Mouse (Mus musculus) adrenal gland, postnatal 10 days (tissue): ENCODE data around the gene Pcsk4. TPM values are rescaled to one million over a fixed set of nuclear protein-coding genes. Genes with fewer than 3 reads are reported as not detected.
"Not testable (repeated sequence)": the region's sequence is repeated elsewhere in the genome, so short reads cannot be mapped to it uniquely, and the experiment has no call there.

ENCODE experiments used
- DNase-seq: peaks from one replicate; pipeline ENCODE4 v3.0.0; 2021; ENCODE audit warnings: mixed read lengths
- total RNA-seq, 2 experiments: library from RNA; stranded (reverse); gene quantifications; 2 replicates each; pipeline ENCODE4 v1.2.3; 2021

The Pcsk4 gene
- total RNA-seq, 2 experiments from 2014 or later: 4.1 to 7.6 TPM

DNA sequence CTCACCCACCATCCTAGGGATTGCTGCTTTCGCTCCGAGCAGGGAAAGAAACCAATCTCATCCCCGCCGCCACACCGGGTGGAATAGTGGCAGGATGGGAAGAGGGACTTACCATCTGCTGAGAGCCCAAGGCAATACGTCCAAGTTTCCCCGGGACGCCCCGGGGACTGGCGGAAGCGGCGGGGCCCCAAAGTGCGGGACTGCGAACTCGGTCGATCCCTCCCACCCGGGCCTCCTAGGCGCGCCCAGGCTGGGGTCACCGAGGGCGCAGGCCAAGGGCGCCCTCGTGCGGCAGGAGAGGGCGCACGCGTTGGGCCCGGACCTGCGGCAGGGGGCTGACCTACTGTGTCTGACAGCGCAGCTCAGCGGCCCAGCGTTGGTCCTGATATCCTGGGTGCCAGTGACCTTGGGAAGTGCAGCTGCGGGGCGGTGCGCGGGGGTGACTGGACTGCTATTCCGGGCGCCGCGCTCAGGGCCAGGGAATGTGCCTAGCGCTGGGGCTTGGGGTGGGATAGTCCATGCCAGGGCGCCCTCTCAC, 19.0 kb upstream of the Pcsk4 start, which contains the start of gene Adamtsl5:
Adamtsl5 (minus strand) TSS at position 169 of the 538 bp plus-strand sequence.
- DNase-seq: peak; percentile 72

DNA sequence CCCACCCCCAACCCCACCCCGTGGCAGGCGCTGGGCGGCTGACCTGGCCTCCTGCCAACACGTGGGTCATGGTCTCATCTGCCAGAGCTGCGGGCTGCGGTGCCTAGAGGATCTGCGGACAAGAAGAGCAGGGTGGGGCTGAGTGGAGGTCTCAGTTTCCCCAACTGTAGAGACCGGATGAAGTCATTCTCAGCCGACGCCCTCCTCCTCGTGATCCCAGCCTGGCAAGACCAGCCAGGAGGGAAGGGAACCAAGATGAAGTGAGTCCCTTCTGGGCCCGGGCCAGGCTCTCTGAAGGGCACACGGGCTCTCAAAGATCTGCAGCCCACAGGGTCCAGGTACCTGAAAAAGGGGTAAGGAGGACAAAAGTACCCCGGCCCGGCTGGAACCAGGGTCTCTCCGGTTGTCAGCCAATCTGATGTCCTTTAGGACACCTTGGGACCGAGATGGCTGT, 18.2 kb upstream of the Pcsk4 start:
- peak; percentile 23 for DNase-seq

DNA sequence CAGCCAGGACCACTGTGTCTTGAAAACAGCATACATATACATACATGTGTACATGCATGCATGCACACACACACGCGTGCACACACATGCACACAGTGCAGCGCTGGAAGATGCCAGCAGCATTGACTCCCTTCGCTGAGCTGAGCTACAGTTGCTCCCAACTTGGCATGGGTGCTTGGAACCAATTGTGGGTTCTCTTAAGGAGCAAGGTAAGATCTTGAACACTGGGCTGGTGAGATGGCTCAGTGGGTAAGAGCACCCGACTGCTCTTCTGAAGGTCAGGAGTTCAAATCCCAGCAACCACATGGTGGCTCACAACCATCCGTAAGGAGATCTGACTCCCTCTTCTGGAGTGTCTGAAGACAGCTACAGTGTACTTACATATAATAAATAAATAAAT, 16.6 kb upstream of the Pcsk4 start:
- not testable (repeated sequence) for DNase-seq

- DNase-seq: no peak
These were observed 15.8 kb upstream of the Pcsk4 start for GRCm38 (mm10) chr10:80345122-80345521.

DNA sequence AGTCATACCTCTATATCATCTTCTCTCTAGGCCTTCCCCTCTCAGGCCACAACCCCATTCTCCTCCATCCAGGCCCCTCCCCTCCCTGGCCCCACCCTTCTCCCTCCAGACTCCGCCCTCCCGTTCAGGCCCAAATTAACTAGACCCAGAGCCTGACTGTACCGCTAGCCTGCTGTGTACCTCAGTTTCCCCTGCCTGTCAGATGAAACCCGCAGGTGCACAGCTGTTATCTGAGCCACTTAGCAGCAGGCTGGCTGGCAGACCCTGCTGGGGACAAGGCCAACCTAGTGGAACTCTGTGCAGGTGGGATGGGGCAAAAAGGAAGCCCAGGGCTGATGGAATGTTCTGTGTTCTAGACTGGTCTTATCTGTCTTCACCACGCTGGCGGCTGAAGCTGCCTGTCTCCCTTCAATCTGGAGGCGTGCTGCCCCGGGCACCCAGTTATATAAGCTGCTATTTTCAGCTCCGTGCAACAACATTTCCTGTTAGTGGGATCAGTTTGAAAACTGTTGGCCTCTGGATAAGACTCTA, 14.9 kb upstream of the Pcsk4 start:
- DNase-seq: no peak

- DNase-seq: no peak
These were observed 14.2 kb upstream of the Pcsk4 start for GRCm38 (mm10) chr10:80343425-80343895.

DNA sequence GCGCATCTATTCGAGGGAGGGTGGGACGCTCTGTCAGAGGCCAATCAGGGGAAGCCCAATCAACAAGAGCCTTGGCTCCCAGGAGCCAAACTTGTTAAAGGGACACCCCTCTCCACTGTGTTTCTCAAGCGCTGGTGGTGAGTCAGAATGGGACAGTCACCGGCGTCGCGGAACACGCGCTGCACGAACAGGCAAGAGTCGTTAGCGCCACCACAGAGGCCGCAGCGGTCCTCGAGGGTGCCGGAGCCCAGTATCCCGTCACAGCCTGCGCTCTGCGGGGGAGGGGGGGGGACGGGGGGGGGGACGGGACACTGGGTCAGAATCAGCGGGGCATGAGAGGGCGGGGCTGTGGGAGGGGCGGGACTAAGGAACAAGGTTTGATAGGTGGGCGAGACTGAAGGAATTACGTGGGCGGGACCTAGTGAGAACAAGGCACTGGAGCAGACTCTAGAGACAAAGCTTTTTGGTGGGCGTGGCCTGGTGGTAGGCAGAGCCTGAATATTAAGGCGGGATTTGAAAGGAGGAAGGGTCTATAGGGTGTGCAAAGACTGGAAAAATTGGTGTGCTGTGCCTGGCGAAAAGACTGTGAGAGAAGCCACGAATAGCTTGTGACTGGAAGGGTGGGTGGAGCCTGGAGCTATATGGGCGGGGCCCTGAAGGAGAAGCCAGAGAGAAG, 13.6 kb upstream of the Pcsk4 start:
- DNase-seq: peak; percentile 59

- DNase-seq: no peak
These were observed 13.0 kb upstream of the Pcsk4 start for GRCm38 (mm10) chr10:80342305-80342748.

DNA sequence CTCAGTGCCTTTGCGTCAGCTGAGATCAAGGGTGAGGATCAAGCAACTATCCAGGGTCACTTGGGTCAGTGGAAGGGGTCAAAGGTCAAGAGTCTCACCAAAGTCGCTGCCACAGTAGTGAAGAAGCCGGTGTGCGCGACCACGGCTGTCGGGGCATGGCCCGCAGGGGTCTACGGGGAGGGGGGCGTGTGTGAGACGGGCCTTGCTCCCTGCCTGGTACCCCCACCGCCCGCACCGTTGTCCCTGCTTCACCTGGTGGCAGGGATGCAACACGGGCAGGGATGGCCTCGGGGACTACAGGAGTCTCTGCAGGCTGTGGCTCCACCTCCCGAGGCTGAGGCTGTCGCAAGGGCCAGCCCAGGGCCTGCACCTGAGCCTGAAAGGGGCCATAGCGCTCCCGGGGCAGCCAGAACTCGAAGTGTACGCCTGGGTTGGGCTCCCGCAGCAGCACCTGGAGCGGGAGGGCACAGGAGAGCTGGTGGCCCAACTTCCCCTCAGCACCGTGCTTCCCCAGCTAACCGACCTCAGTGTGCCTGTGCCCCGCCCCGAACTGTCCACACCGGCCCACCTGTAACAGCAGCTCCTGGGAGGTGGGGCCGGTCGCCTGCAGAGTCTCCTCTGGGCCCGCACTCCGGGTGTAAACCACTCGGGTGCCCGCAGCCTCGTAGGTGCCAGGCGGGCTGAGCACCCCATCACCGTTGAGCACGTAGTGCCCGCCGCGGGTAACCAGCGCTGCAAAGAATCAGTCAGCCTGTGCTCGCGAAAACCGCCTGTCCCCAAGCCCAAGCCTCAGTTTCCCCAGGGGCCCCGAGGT, 12.4 kb upstream of the Pcsk4 start:
- DNase-seq: no peak

GRCm38 (mm10) chr10:80341026-80341425, 11.7 kb upstream of the Pcsk4 start:
- no peak for DNase-seq

DNA sequence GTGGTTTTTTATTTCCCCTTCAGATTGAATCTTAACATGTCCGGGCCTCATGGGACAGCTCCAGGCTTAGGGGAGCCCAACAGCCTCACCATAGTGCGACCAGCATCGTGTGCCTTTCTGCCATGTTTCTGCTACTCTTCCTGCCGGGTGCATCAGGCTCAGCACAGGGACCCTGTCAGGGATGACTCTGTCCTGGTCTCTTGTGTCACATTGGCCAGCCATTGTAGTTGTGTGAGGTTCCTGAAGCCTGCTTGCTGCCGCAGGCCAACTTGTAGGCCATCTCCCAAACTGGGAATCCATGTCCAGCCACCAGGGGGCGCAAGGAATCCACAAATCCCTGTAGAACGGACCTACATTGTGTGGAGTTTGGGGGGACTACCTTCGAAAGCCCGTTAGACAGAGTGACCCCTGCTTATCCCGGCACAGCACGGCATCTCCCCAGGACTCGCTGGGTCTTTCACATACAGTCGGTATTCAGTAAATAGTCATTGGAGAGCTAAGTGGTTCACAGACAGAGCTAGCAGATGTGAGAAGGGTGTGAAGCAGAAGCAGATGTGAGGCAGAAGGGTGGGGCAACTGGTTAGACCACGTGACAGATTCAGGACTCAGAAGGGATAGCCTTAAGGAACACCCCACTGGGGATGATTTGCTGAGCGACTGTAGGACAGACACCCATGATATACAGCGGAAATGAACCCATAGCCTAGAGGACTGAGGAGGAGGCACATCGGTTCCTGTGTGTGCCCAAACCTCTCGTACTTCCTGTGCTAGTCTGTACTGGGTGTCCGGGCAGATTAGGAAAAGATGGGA, 10.8 kb upstream of the Pcsk4 start:
- peak; percentile 90 for DNase-seq

GRCm38 (mm10) chr10:80336263-80336662, 7.0 kb upstream of the Pcsk4 start:
- DNase-seq: no peak

GRCm38 (mm10) chr10:80332525-80332989, 3.3 kb upstream of the Pcsk4 start:
- DNase-seq: no peak

DNA sequence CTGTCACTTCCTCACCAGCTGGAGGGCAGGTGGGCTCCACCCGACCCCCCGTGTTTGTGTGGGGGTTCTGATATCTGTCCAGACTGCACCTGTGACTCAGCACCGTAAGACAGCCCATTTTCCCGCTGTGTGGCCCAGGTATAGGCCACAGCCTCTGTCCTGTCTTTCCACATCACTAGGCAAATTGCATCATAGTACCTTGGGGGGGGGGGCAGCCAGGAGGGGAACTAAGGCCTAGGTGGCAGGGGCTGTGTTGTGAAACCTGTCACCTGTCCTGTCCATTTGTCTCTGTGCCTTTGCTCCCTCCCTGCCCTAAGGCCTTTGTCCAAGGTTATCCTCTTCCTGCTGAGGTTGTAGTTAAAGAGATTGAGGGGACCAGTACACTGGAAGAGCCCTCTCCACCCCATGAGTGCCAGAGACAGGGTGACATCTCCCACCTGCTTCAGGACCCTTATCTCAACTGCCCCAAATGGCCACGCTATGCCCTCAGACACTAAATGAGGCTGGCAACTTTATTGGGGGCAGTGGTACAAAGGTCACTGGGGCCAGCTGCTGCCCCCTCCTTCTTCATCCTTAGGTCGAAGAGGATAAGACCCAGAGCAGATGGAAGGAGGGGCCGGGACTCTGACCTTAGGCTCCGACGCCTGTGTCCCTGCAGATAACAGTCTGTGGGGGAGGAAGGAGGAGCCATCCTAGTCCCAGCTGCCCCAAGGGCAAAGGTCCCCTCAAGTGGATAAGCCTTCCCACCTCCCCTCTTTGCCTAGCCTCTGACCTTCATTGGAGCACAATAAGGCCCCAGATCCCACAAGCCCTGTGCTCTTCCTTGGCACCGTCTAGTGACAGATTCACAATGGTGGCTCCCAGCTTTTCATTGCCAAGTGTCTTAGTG, 2.6 kb upstream of the Pcsk4 start:
- no peak for DNase-seq

GRCm38 (mm10) chr10:80330888-80331287, 1.6 kb upstream of the Pcsk4 start:
- DNase-seq: no peak

DNA sequence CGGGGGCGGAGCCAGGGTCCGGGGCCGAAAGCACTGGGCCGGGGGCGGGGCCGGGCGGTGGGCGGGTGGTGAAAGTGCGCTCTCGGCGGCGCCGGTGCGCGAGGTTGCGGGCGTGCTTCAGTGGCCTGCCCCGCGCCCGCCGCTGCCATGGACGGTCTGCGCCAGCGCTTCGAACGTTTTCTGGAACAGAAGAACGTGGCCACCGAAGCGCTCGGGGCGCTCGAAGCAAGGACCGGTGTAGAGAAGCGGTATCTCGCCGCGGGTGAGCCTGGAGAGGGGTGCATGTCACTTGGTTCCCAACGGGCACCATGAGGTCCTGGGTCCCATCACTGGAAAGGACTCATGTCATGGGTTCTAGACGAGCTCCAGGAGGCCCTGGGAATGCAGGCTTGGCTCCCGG, 786 bp upstream of the Pcsk4 start:
- no peak for DNase-seq

DNA sequence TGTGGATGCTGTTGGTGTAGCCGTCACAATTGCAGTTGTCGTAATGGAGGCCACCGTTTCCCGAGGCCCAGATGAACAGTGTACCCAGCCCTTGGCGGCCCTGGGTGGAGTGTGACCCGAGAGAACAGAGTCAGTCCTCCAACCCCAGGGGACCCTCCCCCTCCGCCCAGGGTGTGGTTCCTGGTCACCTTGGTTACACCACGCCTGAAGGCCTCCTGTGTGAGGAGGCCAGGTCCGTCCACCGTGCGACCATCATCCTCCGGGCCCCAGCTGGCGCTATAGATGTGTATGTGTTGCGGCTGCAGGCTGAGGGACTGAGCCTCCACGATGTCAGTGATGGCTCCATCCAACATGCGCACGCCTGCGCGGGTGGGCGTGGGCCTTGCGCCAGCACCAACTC, 4.3 kb downstream of the Pcsk4 start:
- DNase-seq: peak; percentile 33

DNA sequence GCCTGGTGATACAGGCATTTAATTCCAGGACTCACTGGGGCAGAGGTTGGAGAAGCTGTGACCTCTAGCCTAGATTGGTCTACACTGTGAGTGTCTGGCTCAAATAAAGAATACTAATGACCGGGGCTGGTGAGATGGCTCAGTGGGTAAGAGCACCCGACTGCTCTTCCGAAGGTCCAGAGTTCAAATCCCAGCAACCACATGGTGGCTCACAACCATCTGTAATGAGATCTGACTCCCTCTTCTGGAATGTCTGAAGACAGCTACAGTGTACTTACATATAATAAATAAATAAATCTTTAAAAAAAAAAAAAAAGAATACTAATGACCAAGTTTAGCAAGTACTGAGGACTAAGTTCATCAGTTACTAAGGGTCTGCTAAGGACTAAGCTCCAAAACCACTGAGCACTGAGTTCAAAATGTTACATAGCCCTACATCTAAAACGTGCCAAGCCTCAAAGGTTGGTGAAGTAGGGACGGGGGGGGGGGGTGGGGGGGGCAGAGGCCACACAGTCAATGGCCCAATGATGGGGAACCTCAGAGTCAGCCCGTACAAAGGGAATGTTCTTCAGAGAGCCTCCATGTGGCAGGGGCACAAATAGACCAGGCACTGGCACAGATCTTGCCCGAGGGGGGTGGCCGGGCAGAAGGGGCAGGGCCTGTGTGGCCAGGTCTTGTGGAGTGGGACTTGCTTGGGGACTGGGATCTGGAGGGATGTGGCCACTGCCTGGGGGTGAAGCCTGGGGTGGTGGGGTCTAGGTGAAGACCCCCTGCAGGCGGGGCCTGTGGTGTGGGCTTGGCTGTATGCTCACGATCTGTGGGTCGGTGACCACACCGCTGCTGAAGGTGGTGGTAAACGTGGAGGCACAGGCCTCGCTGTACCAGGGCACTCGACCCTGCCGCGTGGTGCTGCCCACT, 4.9 kb downstream of the Pcsk4 start:
- DNase-seq: peak; percentile 41
